Mouse (Mus musculus): ENCODE data around the gene Krtap10-4.

- no peak for TF ChIP-seq POLR2A (IDR thresholded peaks at IDR 0.05; ENCODE audit: borderline replicate concordance, extremely low read depth, insufficient read depth, insufficient read length, poor library complexity, severe bottlenecking)
- TF ChIP-seq CTCF (IDR thresholded peaks at IDR 0.05; ENCODE audit: borderline replicate concordance, extremely low read depth, insufficient read depth, insufficient read length), result no peak
These were observed 12.1 kb upstream of the Krtap10-4 start for GRCm38 (mm10) chr10:77839006-77839405.
